Mouse (Mus musculus): ENCODE results near the gene Eif2a. TPM values are rescaled to one million over a fixed set of nuclear protein-coding genes. Genes with fewer than 3 reads are reported as not detected.

Eif2a gene
- polyA plus RNA-seq, 1 experiment from 2014 or later, result 41.4 TPM

- H3K9me3 ChIP-seq (ENCODE audit: control insufficient read depth, low read length), result no peaks in the 10 kb centered on the region
- no peak for ATAC-seq (ENCODE audit: low read depth)
- no peak overlapping the region for H3K4me3 ChIP-seq (ENCODE audit: low read depth, low read length)
- no peak overlapping the region for H3K27ac ChIP-seq (ENCODE audit: low read depth, low read length)
- H3K27me3 ChIP-seq (ENCODE audit: control insufficient read depth, insufficient read depth, low read length), result no peaks in the 10 kb centered on the region
- H3K36me3 ChIP-seq (ENCODE audit: control insufficient read depth, insufficient read depth, low read length), result no peaks in the 10 kb centered on the region
- no peak overlapping the region for H3K9ac ChIP-seq (replicated peaks; ENCODE audit: low read depth, low read length)
- no peak overlapping the region for H3K4me2 ChIP-seq (ENCODE audit: low read depth, low read length)
- no peaks in the 10 kb centered on the region for H3K4me1 ChIP-seq (ENCODE audit: control insufficient read depth, insufficient read depth, low read length)
- 64% methylated on average over 3 of the region's 3 CpGs for WGBS
Observed at GRCm38 (mm10) chr3:58503720-58504333, 21.8 kb upstream of the Eif2a start.

DNA sequence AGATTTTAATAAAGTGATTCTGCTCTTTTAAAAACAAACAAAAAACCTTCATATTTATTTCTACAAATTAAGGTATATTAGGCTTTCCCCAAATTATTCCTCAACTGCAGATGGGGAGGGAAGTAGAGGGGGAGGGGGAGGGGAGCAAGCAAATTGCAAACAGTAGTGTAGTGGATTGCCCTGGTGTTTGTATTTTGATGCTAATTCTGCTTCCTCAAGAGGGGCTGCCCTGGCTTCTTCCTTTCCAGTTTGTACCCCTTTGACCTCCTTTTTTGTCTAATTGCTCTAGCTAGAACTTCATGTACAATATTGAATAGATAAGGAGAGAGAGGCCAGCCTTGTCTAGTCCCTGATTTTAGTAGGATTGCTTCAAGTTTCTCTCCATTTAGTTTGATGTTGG lies 20.9 kb upstream of the Eif2a start:
- Histone ChIP-seq H3K4me1 (ENCODE audit: control insufficient read depth, insufficient read depth, low read length) (no peaks in the 10 kb centered on the region), H3K9ac (replicated peaks; ENCODE audit: low read depth, low read length) (no peak overlapping the region), H3K36me3 (ENCODE audit: control insufficient read depth, insufficient read depth, low read length) (no peaks in the 10 kb centered on the region), H3K27ac (ENCODE audit: low read depth, low read length) (no peak overlapping the region), H3K4me2 (ENCODE audit: low read depth, low read length) (no peak overlapping the region), H3K4me3 (ENCODE audit: low read depth, low read length) (no peak overlapping the region), H3K9me3 (ENCODE audit: control insufficient read depth, low read length) (no peaks in the 10 kb centered on the region), H3K27me3 (ENCODE audit: control insufficient read depth, insufficient read depth, low read length) (no peaks in the 10 kb centered on the region)
- ATAC-seq (ENCODE audit: low read depth), result no peak

DNA sequence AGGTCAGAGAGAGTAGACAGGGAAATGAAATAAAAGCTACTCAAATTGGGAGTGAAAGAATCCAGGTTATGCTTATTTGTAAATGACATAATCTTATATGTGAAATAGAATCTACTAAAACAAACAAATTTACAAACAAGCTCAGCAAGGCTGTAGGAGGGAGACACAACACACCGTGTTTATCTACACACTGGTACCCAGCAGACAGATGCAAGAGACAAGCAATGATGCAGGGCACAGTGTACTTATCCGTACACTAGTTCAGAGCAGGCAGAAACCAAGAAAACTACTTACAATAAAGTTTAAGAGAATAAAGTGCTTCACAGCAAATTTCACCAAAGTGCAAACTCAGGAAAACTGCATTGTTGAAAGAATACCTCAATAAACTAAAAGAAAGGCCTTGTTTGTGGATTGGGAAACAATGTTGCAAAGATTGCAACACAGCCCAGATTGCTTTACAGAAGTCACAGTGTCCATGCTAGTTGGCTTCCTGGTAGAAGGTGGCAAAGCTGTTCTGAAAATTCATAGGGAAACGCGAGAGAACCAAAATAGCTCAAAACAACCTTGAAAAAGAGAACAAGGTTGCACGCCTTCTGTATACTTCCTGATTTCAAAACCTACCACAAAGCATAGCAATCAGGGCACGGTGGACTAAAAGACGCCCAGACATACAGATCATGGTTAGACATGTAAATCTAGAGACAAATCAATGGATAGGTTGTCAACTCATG lies 17.4 kb upstream of the Eif2a start:
- no peak for ATAC-seq (ENCODE audit: low read depth)
- no peak overlapping the region for H3K9ac ChIP-seq (replicated peaks; ENCODE audit: low read depth, low read length)
- 96% methylated on average over 7 of the region's 7 CpGs for WGBS
- no peak overlapping the region for H3K4me3 ChIP-seq (ENCODE audit: low read depth, low read length)
- no peaks in the 10 kb centered on the region for H3K9me3 ChIP-seq (ENCODE audit: control insufficient read depth, low read length)
- no peak overlapping the region for H3K4me2 ChIP-seq (ENCODE audit: low read depth, low read length)
- no peaks in the 10 kb centered on the region for H3K27me3 ChIP-seq (ENCODE audit: control insufficient read depth, insufficient read depth, low read length)
- H3K27ac ChIP-seq (ENCODE audit: low read depth, low read length), result no peak overlapping the region
- no peaks in the 10 kb centered on the region for H3K4me1 ChIP-seq (ENCODE audit: control insufficient read depth, insufficient read depth, low read length)
- no peaks in the 10 kb centered on the region for H3K36me3 ChIP-seq (ENCODE audit: control insufficient read depth, insufficient read depth, low read length)

DNA sequence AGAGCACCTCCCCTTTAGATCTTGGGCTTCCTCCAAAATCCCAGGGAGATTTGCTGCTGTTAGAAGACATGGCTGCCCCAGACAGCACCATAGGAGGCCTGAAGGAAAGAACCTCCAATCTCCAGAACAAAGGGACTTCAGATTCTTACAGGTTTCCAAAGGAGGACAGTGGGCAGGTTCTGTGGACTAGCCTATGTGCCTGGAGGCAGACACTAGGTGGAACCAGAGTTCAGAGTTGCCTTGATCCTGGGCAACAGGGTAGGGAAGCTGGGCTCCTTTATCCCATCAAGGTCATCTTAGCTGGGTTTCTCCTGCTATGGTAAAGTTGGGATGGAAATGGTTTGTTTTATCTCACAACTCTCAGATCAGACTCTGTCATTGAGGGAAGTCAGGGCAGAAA lies 14.0 kb upstream of the Eif2a start:
- Histone ChIP-seq H3K4me2 (ENCODE audit: low read depth, low read length) (no peak overlapping the region), H3K36me3 (ENCODE audit: control insufficient read depth, insufficient read depth, low read length) (no peaks in the 10 kb centered on the region), H3K9ac (replicated peaks; ENCODE audit: low read depth, low read length) (no peak overlapping the region), H3K4me3 (ENCODE audit: low read depth, low read length) (no peak overlapping the region), H3K4me1 (ENCODE audit: control insufficient read depth, insufficient read depth, low read length) (no peaks in the 10 kb centered on the region), H3K27ac (ENCODE audit: low read depth, low read length) (no peak overlapping the region), H3K9me3 (ENCODE audit: control insufficient read depth, low read length) (no peaks in the 10 kb centered on the region), H3K27me3 (ENCODE audit: control insufficient read depth, insufficient read depth, low read length) (no peaks in the 10 kb centered on the region)
- ATAC-seq (ENCODE audit: low read depth), result no peak

DNA sequence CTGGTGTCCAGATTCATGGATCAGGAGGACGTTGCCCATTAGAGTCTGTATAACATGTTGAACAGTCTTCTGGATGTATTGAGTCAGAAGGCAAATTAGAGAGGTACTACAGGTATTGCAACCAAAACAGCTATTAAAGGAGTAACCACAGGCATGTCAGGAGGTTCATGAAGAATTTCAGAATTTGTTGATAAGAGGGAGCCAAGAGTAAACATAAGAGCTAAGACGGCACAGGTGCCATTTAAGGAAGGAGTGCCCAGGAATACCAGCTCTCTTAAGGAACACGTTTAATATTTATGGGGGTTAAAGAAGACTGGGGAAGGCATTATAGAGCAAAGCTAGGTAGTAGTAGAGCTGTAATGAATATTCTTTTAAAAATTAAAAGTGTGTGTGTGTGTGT lies 12.9 kb upstream of the Eif2a start:
- WGBS, result 84% methylated on average over 3 of the region's 3 CpGs

DNA sequence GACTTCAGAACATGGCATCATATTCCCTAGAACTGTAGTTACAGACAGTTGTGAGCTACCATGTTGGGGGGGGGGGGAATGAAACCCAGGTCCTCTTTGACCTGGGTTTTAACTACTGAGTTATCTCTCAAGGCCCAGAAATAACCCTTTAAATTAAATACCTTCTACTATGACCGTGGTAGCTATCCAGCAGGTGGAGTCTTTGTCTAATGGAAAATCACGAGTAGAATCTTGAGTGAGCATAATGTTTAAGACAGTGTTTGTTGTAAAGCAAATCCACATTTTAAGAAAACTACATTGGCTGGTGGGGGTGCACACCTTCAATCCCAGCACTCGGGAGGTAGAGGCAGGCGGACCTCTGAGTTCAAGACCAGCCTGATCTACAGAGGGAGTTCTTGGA lies 12.1 kb upstream of the Eif2a start:
- ATAC-seq (ENCODE audit: low read depth), result no peak
- Histone ChIP-seq H3K27me3 (ENCODE audit: control insufficient read depth, insufficient read depth, low read length) (no peaks in the 10 kb centered on the region), H3K9me3 (ENCODE audit: control insufficient read depth, low read length) (no peaks in the 10 kb centered on the region), H3K36me3 (ENCODE audit: control insufficient read depth, insufficient read depth, low read length) (no peaks in the 10 kb centered on the region), H3K27ac (ENCODE audit: low read depth, low read length) (no peak overlapping the region), H3K4me2 (ENCODE audit: low read depth, low read length) (no peak overlapping the region), H3K9ac (replicated peaks; ENCODE audit: low read depth, low read length) (no peak overlapping the region), H3K4me1 (ENCODE audit: control insufficient read depth, insufficient read depth, low read length) (no peaks in the 10 kb centered on the region), H3K4me3 (ENCODE audit: low read depth, low read length) (no peak overlapping the region)
- WGBS, result 90% methylated on average over 4 of the region's 4 CpGs

More for the DNA sequence above, 12.9 kb upstream of the Eif2a start:
- no peak overlapping the region for H3K4me2 ChIP-seq (ENCODE audit: low read depth, low read length)
- H3K4me3 ChIP-seq (ENCODE audit: low read depth, low read length), result no peak overlapping the region
- no peak for ATAC-seq (ENCODE audit: low read depth)
- no peak overlapping the region for H3K9ac ChIP-seq (replicated peaks; ENCODE audit: low read depth, low read length)
- H3K4me1 ChIP-seq (ENCODE audit: control insufficient read depth, insufficient read depth, low read length), result no peaks in the 10 kb centered on the region
- no peaks in the 10 kb centered on the region for H3K9me3 ChIP-seq (ENCODE audit: control insufficient read depth, low read length)
- H3K27ac ChIP-seq (ENCODE audit: low read depth, low read length), result no peak overlapping the region
- no peaks in the 10 kb centered on the region for H3K36me3 ChIP-seq (ENCODE audit: control insufficient read depth, insufficient read depth, low read length)
- H3K27me3 ChIP-seq (ENCODE audit: control insufficient read depth, insufficient read depth, low read length), result no peaks in the 10 kb centered on the region

GRCm38 (mm10) chr3:58515947-58516601 lies 9.5 kb upstream of the Eif2a start:
- Histone ChIP-seq H3K27me3 (ENCODE audit: control insufficient read depth, insufficient read depth, low read length) (no peaks in the 10 kb centered on the region), H3K4me1 (ENCODE audit: control insufficient read depth, insufficient read depth, low read length) (no peaks in the 10 kb centered on the region), H3K36me3 (ENCODE audit: control insufficient read depth, insufficient read depth, low read length) (no peaks in the 10 kb centered on the region), H3K9ac (replicated peaks; ENCODE audit: low read depth, low read length) (no peak overlapping the region), H3K4me3 (ENCODE audit: low read depth, low read length) (no peak overlapping the region), H3K9me3 (ENCODE audit: control insufficient read depth, low read length) (no peaks in the 10 kb centered on the region), H3K4me2 (ENCODE audit: low read depth, low read length) (no peak overlapping the region), H3K27ac (ENCODE audit: low read depth, low read length) (no peak overlapping the region)
- ATAC-seq (ENCODE audit: low read depth), result no peak
- WGBS, result 83% methylated on average over 1 of the region's 1 CpGs

DNA sequence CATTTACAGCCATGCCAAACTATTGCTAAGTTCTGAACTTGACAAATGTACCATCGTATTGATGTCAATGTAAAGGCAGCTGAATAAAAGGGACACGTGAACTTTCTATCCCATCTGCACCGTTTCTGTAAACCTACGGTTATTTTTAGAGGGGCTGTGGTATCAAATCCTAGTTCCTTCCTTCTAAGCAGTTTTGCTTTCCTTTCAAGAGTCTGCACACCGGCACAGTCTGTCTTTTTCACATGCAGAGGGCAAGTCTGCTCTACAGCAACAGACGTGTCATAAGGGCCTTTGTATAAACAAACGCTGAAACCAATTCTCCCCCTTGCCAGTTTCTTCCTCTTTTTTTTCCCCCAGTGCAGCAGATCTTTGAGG lies 9.0 kb upstream of the Eif2a start:
- Histone ChIP-seq H3K9me3 (ENCODE audit: control insufficient read depth, low read length) (no peaks in the 10 kb centered on the region), H3K36me3 (ENCODE audit: control insufficient read depth, insufficient read depth, low read length) (0 out of 2 replicates have a peak, but pooled peaks cover 3% of the 10 kb centered on the region), H3K4me2 (ENCODE audit: low read depth, low read length) (no peak overlapping the region), H3K27ac (ENCODE audit: low read depth, low read length) (no peak overlapping the region), H3K27me3 (ENCODE audit: control insufficient read depth, insufficient read depth, low read length) (no peaks in the 10 kb centered on the region), H3K4me1 (ENCODE audit: control insufficient read depth, insufficient read depth, low read length) (no peaks in the 10 kb centered on the region), H3K9ac (replicated peaks; ENCODE audit: low read depth, low read length) (no peak overlapping the region), H3K4me3 (ENCODE audit: low read depth, low read length) (no peak overlapping the region)
- ATAC-seq (ENCODE audit: low read depth), result no peak
- 78% methylated on average over 7 of the region's 7 CpGs for WGBS

- WGBS, result 68% methylated on average over 5 of the region's 5 CpGs
- H3K4me2 ChIP-seq (ENCODE audit: low read depth, low read length), result no peak overlapping the region
- no peak overlapping the region for H3K4me3 ChIP-seq (ENCODE audit: low read depth, low read length)
- H3K4me1 ChIP-seq (ENCODE audit: control insufficient read depth, insufficient read depth, low read length), result no peaks in the 10 kb centered on the region
- no peak for ATAC-seq (ENCODE audit: low read depth)
- no peaks in the 10 kb centered on the region for H3K27me3 ChIP-seq (ENCODE audit: control insufficient read depth, insufficient read depth, low read length)
- H3K27ac ChIP-seq (ENCODE audit: low read depth, low read length), result no peak overlapping the region
- H3K9ac ChIP-seq (replicated peaks; ENCODE audit: low read depth, low read length), result no peak overlapping the region
- H3K9me3 ChIP-seq (ENCODE audit: control insufficient read depth, low read length), result no peaks in the 10 kb centered on the region
- H3K36me3 ChIP-seq (ENCODE audit: control insufficient read depth, insufficient read depth, low read length), result peaks cover 4% of the 10 kb centered on the region; the same call in 1 of the 2 replicates
Observed at GRCm38 (mm10) chr3:58517258-58517657, 8.4 kb upstream of the Eif2a start.

All from neural tube, embryonic 14.5 days (tissue).